Mouse (Mus musculus) lung, adult 10 weeks (tissue): Measurements from ENCODE around the gene Olfr150. TPM values are rescaled to one million over a fixed set of nuclear protein-coding genes. Genes with fewer than 3 reads are reported as not detected.

Experiments
- polyA plus RNA-seq: library from polyadenylated mRNA; stranded (reverse); fragments of 350-450 nt; fragmentation: Illumina TruSeq; extraction: RNeasy Lipid Tissue Mini Kit (QIAGEN cat#74804); gene quantifications from one replicate; pipeline ENCODE4 v1.2.3, GENCODE M21; 2014; ENCODE audit warnings: low read depth, low replicate concordance; ENCODE audit not compliant: insufficient read depth

Gene Olfr150
- polyA plus RNA-seq, result not detected

GRCm38 (mm10) chr9:39730678-39731077 lies at the start of gene Olfr150:
Olfr150 (plus strand) TSS chr9:39730978.

GRCm38 (mm10) chr9:39707017-39707416 lies 23.8 kb upstream of the Olfr150 start, which contains the start of gene Olfr149:
Olfr149 (minus strand) TSS chr9:39707117.

GRCm38 (mm10) chr9:39711053-39711452 lies 19.7 kb upstream of the Olfr150 start, which contains the start of gene Olfr965:
Olfr965 (plus strand) TSS chr9:39711353.

GRCm38 (mm10) chr9:39745949-39746348 lies 15.2 kb downstream of the Olfr150 start, which contains the start of gene Olfr967:
Olfr967 (plus strand) TSS chr9:39746249.

GRCm38 (mm10) chr9:39783153-39783552 lies 52.4 kb downstream of the Olfr150 start, which contains the start of gene Olfr968:
Olfr968 (minus strand) TSS chr9:39783253.

Other genes starting within 250 kb of the Olfr150 start
- not detected for gene Olfr44, start 237.0 kb upstream of the Olfr150 start, polyA plus RNA-seq
- gene Olfr957, start 215.2 kb upstream of the Olfr150 start, polyA plus RNA-seq, result not detected
- not detected for gene Olfr958, start 176.9 kb upstream of the Olfr150 start, polyA plus RNA-seq
- not detected for gene Olfr959, start 155.4 kb upstream of the Olfr150 start, polyA plus RNA-seq
- 0.23 TPM for gene AW551984, start 126.6 kb upstream of the Olfr150 start, polyA plus RNA-seq
- gene Olfr148, start 120.3 kb upstream of the Olfr150 start, polyA plus RNA-seq, result not detected
- not detected for gene Olfr960, start 109.6 kb upstream of the Olfr150 start, polyA plus RNA-seq
- gene Olfr961, start 85.9 kb upstream of the Olfr150 start, polyA plus RNA-seq, result not detected
- gene Olfr963, start 63.8 kb upstream of the Olfr150 start, polyA plus RNA-seq, result not detected
- not detected for gene Olfr149, start 23.9 kb upstream of the Olfr150 start, polyA plus RNA-seq
- gene Olfr965, start 19.6 kb upstream of the Olfr150 start, polyA plus RNA-seq, result not detected
- gene Olfr967, start 15.3 kb downstream of the Olfr150 start, polyA plus RNA-seq, result not detected
- gene Olfr968, start 52.3 kb downstream of the Olfr150 start, polyA plus RNA-seq, result not detected
- not detected for gene Olfr969, start 60.0 kb downstream of the Olfr150 start, polyA plus RNA-seq
- gene Olfr970, start 77.9 kb downstream of the Olfr150 start, polyA plus RNA-seq, result not detected
- not detected for gene Olfr971, start 105.9 kb downstream of the Olfr150 start, polyA plus RNA-seq
- gene Olfr972, start 135.4 kb downstream of the Olfr150 start, polyA plus RNA-seq, result not detected
- gene Olfr229, start 176.4 kb downstream of the Olfr150 start, polyA plus RNA-seq, result not detected
- not detected for gene Olfr974, start 206.5 kb downstream of the Olfr150 start, polyA plus RNA-seq
- gene Olfr975, start 221.1 kb downstream of the Olfr150 start, polyA plus RNA-seq, result not detected
- not detected for gene Olfr976, start 230.2 kb downstream of the Olfr150 start, polyA plus RNA-seq